In the genomic region with DNA sequence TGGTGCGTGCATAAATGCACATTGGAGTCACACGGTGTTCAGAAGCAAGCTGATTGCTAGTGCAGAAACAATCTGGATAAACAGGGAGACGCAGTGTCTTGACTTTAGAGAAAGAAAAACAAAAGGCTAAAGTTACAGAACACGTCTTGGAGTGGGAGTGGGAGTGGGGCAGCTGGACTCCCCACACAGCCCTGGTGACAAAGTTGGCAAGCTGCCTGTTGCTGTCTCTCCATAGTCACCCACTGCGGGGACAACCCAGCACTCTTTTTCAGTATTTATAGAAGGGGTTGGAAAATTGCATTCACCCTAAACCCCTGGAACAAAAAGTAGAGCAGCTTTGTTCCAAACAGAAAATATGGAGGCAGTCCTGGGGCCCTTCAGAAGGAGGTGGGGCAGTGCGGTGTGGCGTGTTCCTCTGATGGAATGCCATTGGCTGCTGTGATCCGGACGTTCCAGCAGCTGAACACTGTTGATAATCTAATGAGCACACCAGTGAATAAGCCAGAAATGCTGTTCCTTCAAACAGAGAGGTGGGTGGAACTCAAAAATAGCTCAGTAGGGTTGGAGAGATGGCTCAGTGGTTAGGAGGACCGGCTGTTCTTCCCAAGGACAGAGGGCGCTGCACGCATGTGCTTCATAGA, we compare ENCODE assay signal across 13 mouse cellular contexts. TPM values are rescaled to one million over a fixed set of nuclear protein-coding genes. Genes with fewer than 3 reads are reported as not detected.
A peak's percentile ranks its signal among the peaks of the same experiment; 100 is the strongest.
DNase-seq lines count a peak whose midpoint lies in the region; ATAC-seq and TF ChIP-seq lines count a peak whose summit lies in the region.
"Had no signal": no experiment of that assay in that cellular context is flagged by ENCODE, and none has a peak within 500 bp of the region (broad histone marks: within the 10 kb centered on the region; RNA-seq: fewer than 3 reads in every experiment).

No protein-coding gene starts in this region.

- no peak overlapping the region for H3K4me3 ChIP-seq in heart, embryonic 14.5 days (ENCODE audit: control insufficient read depth in 1 of 2, insufficient read depth in 1 of 2, low read depth in 1 of 2, low read length in 2 of 2)
- no peak overlapping the region for H3K4me3 ChIP-seq in lung, embryonic 16.5 days (ENCODE audit: low read length)
- no peak overlapping the region for H3K4me3 ChIP-seq in testis, adult 2 months (ENCODE audit: control insufficient read depth, low read depth, low read length)
- H3K4me3 ChIP-seq in thymus, adult 2 months (ENCODE audit: control insufficient read depth, insufficient read depth, low read length): no peak overlapping the region
- H3K4me3 ChIP-seq: midbrain, embryonic 12.5 days; neural tube, embryonic 12.5 days had no signal

- DNase-seq in heart, adult 18-20 months: no peak
- DNase-seq in layer of hippocampus, adult 9-11 months: peak; percentile 72
- DNase-seq in layer of hippocampus, postnatal 10 days (ENCODE audit: low spot score in 2 of 2): no peak
- DNase-seq in thymus, adult 2 months: no peak
- DNase-seq in Muller cell, postnatal 12 days (ENCODE audit: inconsistent ontology term): no peak
- DNase-seq: B cell, adult 2 months; layer of hippocampus, postnatal 36 days had no signal

- WGBS in heart, embryonic 14.5 days: 56% methylated on average over 12 of the region's 12 CpGs
- WGBS in lung, embryonic 16.5 days: 54% methylated on average over 12 of the region's 12 CpGs
- 93% methylated on average over 12 of the region's 12 CpGs for WGBS in thymus, adult 2 months

- H3K36me3 ChIP-seq in heart, embryonic 14.5 days (ENCODE audit: control insufficient read depth, insufficient read depth, low read length): no peaks in the 10 kb centered on the region
- H3K36me3 ChIP-seq in lung, embryonic 16.5 days (ENCODE audit: control insufficient read depth, insufficient read depth, low read length): no peaks in the 10 kb centered on the region
- no peaks in the 10 kb centered on the region for H3K36me3 ChIP-seq in testis, adult 2 months (ENCODE audit: control insufficient read depth, insufficient read depth, low read length)
- H3K36me3 ChIP-seq in thymus, adult 2 months (ENCODE audit: control insufficient read depth, insufficient read depth, low read length): no peaks in the 10 kb centered on the region
- H3K36me3 ChIP-seq: midbrain, embryonic 12.5 days; neural tube, embryonic 12.5 days had no signal

- peaks cover 7 to 8% of the 10 kb centered on the region in 2 experiments; a peak in 3 of 4 replicates for H3K4me1 ChIP-seq in heart, embryonic 14.5 days (ENCODE audit: control insufficient read depth in 2 of 2, insufficient read depth in 2 of 2, low read length in 2 of 2)
- peaks cover 8% of the 10 kb centered on the region for H3K4me1 ChIP-seq in lung, embryonic 16.5 days (replicated peaks; ENCODE audit: control insufficient read depth, insufficient read depth, low read length)
- H3K4me1 ChIP-seq in testis, adult 2 months (ENCODE audit: control insufficient read depth, insufficient read depth, low read length): no peaks in the 10 kb centered on the region
- no peaks in the 10 kb centered on the region for H3K4me1 ChIP-seq in thymus, adult 2 months (replicated peaks; ENCODE audit: control insufficient read depth, insufficient read depth, low read length)
- H3K4me1 ChIP-seq: midbrain, embryonic 12.5 days; neural tube, embryonic 12.5 days had no signal

- H3K27me3 ChIP-seq in heart, embryonic 14.5 days (ENCODE audit: control insufficient read depth, insufficient read depth, low read length): peaks cover 4% of the 10 kb centered on the region; the same call in 1 of the 2 replicates
- H3K27me3 ChIP-seq in lung, embryonic 16.5 days (ENCODE audit: control insufficient read depth, insufficient read depth, low read depth, low read length): no peaks in the 10 kb centered on the region
- H3K27me3 ChIP-seq in testis, adult 2 months (ENCODE audit: control insufficient read depth, insufficient read depth, low read length): no peaks in the 10 kb centered on the region
- H3K27me3 ChIP-seq in thymus, adult 2 months (ENCODE audit: control insufficient read depth, insufficient read depth, low read length): no peaks in the 10 kb centered on the region
- H3K27me3 ChIP-seq: neural tube, embryonic 12.5 days had no signal

- H3K4me2 ChIP-seq in heart, embryonic 14.5 days (ENCODE audit: low read length): peak overlapping the region; percentile 14; the same call in 1 of the 2 replicates
- H3K4me2 ChIP-seq in lung, embryonic 16.5 days (ENCODE audit: low read depth, low read length): 0 out of 2 replicates have a peak overlapping the region, but pooled peaks have one; percentile 16
- H3K4me2 ChIP-seq: midbrain, embryonic 12.5 days; neural tube, embryonic 12.5 days had no signal

- peak; percentile 39; the same call in 1 of the 2 replicates for ATAC-seq in heart, embryonic 14.5 days (ENCODE audit: insufficient number of reproducible peaks, insufficient read depth, low FRiP score, low read depth)
- peak; percentile 88 for ATAC-seq in lung, embryonic 16.5 days (ENCODE audit: low read depth)
- ATAC-seq: forebrain, embryonic 14.5 days had no signal

- TF ChIP-seq POLR2A in testis, adult 2 months (IDR thresholded peaks at IDR 0.05; ENCODE audit: control insufficient read depth, low read depth, low read length): no peak
- TF ChIP-seq POLR2A in thymus, adult 2 months (IDR thresholded peaks at IDR 0.05; ENCODE audit: control insufficient read depth, extremely low read depth, insufficient read depth, low read length, poor library complexity): no peak

- TF ChIP-seq CTCF in testis, adult 2 months (IDR thresholded peaks at IDR 0.05; ENCODE audit: control insufficient read depth, insufficient read depth, insufficient replicate concordance, low read depth, low read length): no peak
- no peak for TF ChIP-seq CTCF in thymus, adult 2 months (IDR thresholded peaks at IDR 0.05; ENCODE audit: borderline replicate concordance, control insufficient read depth, extremely low read depth, insufficient read depth, low read length, poor library complexity)

- no peak overlapping the region for H3K9ac ChIP-seq in heart, embryonic 14.5 days (ENCODE audit: low read length)
- H3K9ac ChIP-seq in lung, embryonic 16.5 days (ENCODE audit: low read length): no peak overlapping the region
- H3K9ac ChIP-seq: midbrain, embryonic 12.5 days; neural tube, embryonic 12.5 days had no signal

- H3K27ac ChIP-seq in heart, embryonic 14.5 days (replicated peaks in 1 of 2; ENCODE audit: control insufficient read depth in 1 of 2, insufficient read depth in 1 of 2, low read depth in 2 of 2, low read length in 2 of 2): peak overlapping the region; percentile 37 to 49; a peak in 1 of 4 replicates
- peak overlapping the region; percentile 67 for H3K27ac ChIP-seq in lung, embryonic 16.5 days (ENCODE audit: low read length)
- peak overlapping the region; percentile 83 for H3K27ac ChIP-seq in testis, adult 2 months (ENCODE audit: control insufficient read depth, insufficient read depth, low read depth, low read length)
- H3K27ac ChIP-seq in thymus, adult 2 months (ENCODE audit: control insufficient read depth, insufficient read depth, low read length): no peak overlapping the region
- H3K27ac ChIP-seq: midbrain, embryonic 12.5 days; neural tube, embryonic 12.5 days had no signal

- H3K9me3 ChIP-seq in heart, embryonic 14.5 days (ENCODE audit: control insufficient read depth, low read length): peaks cover 3% of the 10 kb centered on the region; the same call in 1 of the 2 replicates
- H3K9me3 ChIP-seq in lung, embryonic 16.5 days (ENCODE audit: control insufficient read depth, low read length): no peaks in the 10 kb centered on the region
- H3K9me3 ChIP-seq: midbrain, embryonic 12.5 days; neural tube, embryonic 12.5 days had no signal

RNA-seq across cellular contexts. Expression of a gene that starts 17.5 kb away (rescaled TPM):
- 6.7 and 7.1 TPM in 2 replicates for polyA plus RNA-seq in heart, embryonic 14.5 days (2014; fragmentation: Nextera tagmentation; extraction: Ambion mirVana)
- total RNA-seq in heart, adult 18-20 months (2021): 1 to 10 TPM; 5.4 to 6.0 TPM
- 10 to 100 TPM; 17.1 to 17.2 TPM for total RNA-seq in layer of hippocampus, postnatal 10 days (2021)
- 18.7 and 19.6 TPM in 2 replicates for polyA plus RNA-seq in lung, embryonic 16.5 days (2015; fragmentation: Nextera tagmentation; extraction: Ambion mirVana)
- 6.9 and 7.8 TPM in 2 replicates for polyA plus RNA-seq in testis, adult 2 months (2012; rRNA removed)
- 144 and 156 TPM in 2 replicates for polyA plus RNA-seq in thymus, adult 2 months (2012; rRNA removed)

RNA-seq across cellular contexts. Expression of a gene that starts 43.9 kb away (rescaled TPM):
- polyA plus RNA-seq in heart, embryonic 14.5 days (2014; fragmentation: Nextera tagmentation; extraction: Ambion mirVana): 15.6 and 17.8 TPM in 2 replicates
- 10 to 100 TPM; 15.4 to 16.7 TPM for total RNA-seq in heart, adult 18-20 months (2021)
- total RNA-seq in layer of hippocampus, postnatal 10 days (2021): 10 to 100 TPM; 89.1 to 94.8 TPM
- 28.8 and 29.8 TPM in 2 replicates for polyA plus RNA-seq in lung, embryonic 16.5 days (2015; fragmentation: Nextera tagmentation; extraction: Ambion mirVana)
- 20.4 and 22.0 TPM in 2 replicates for polyA plus RNA-seq in testis, adult 2 months (2012; rRNA removed)
- 16.2 and 19.6 TPM in 2 replicates for polyA plus RNA-seq in thymus, adult 2 months (2012; rRNA removed)
